Mouse (Mus musculus): ENCODE measurements around the gene Rin3.

- TF ChIP-seq CTCF (IDR thresholded peaks at IDR 0.05; ENCODE audit: insufficient read depth, low read length) (no peak), POLR2A (IDR thresholded peaks at IDR 0.05; ENCODE audit: borderline replicate concordance, extremely low read depth, low read depth, low read length) (no peak)
Observed at GRCm38 (mm10) chr12:102324156-102324885, 41.5 kb downstream of the Rin3 start.
